In genomic region chr11:110649575-110650210, GRCm38 (mm10) we compare ENCODE assay signal across 21 mouse cellular contexts.
DNase-seq lines count a peak whose midpoint lies in the region; ATAC-seq lines count a peak whose summit lies in the region.
"Had no signal": no experiment of that assay in that cellular context is flagged by ENCODE, and none has a peak within 500 bp of the region (broad histone marks: within the 10 kb centered on the region; RNA-seq: fewer than 3 reads in every experiment).

No protein-coding gene starts in this region.

- H3K4me3 ChIP-seq in forebrain, embryonic 14.5 days (ENCODE audit: low read depth, low read length): no peak overlapping the region
- H3K4me3 ChIP-seq in forebrain, embryonic 16.5 days (replicated peaks; ENCODE audit: low read length): no peak overlapping the region
- no peak overlapping the region for H3K4me3 ChIP-seq in embryonic facial prominence, embryonic 12.5 days
- H3K4me3 ChIP-seq in limb, embryonic 11.5 days (ENCODE audit: low read depth, low read length): no peak overlapping the region
- H3K4me3 ChIP-seq: heart, embryonic 13.5 days; hindbrain, embryonic 15.5 days; liver, embryonic 13.5 days; myocyte; stomach, embryonic 15.5 days had no signal

- 16% methylated on average over 7 of the region's 7 CpGs for WGBS in forebrain, embryonic 14.5 days
- WGBS in forebrain, embryonic 16.5 days: 18% methylated on average over 7 of the region's 7 CpGs
- WGBS in embryonic facial prominence, embryonic 12.5 days: 31% methylated on average over 7 of the region's 7 CpGs
- WGBS in limb, embryonic 11.5 days: 16% methylated on average over 7 of the region's 7 CpGs

- H3K9me3 ChIP-seq in forebrain, embryonic 14.5 days (replicated peaks; ENCODE audit: control insufficient read depth, low read length): no peaks in the 10 kb centered on the region
- no peaks in the 10 kb centered on the region for H3K9me3 ChIP-seq in forebrain, embryonic 16.5 days (ENCODE audit: control insufficient read depth, low read length)
- H3K9me3 ChIP-seq in embryonic facial prominence, embryonic 12.5 days: no peaks in the 10 kb centered on the region
- no peaks in the 10 kb centered on the region for H3K9me3 ChIP-seq in limb, embryonic 11.5 days (ENCODE audit: control insufficient read depth, low read length)
- H3K9me3 ChIP-seq: heart, embryonic 13.5 days; hindbrain, embryonic 15.5 days; liver, embryonic 13.5 days; stomach, embryonic 15.5 days had no signal

- peak; percentile 27 for DNase-seq in forebrain, embryonic 14.5 days (ENCODE audit: low spot score)
- peak; percentile 4 to 18 for DNase-seq in kidney, postnatal 4 days
- DNase-seq in kidney, adult 11 months: no peak
- peak; percentile 55 for DNase-seq in limb, embryonic 11.5 days (ENCODE audit: low spot score)
- no peak for DNase-seq in cerebellum, postnatal 25 days
- no peak for DNase-seq in right cerebral cortex, postnatal 14 days
- DNase-seq: adrenal gland, postnatal 36 days; cerebellum, adult 2 months; heart, postnatal 36 days; liver, embryonic 13.5 days; lung, embryonic 14.5 days; lung, postnatal 4 days; right cerebral cortex, postnatal 25 days; thymus, adult 2 months had no signal

- H3K36me3 ChIP-seq in forebrain, embryonic 14.5 days (ENCODE audit: control insufficient read depth, insufficient read depth, low read length): no peaks in the 10 kb centered on the region
- no peaks in the 10 kb centered on the region for H3K36me3 ChIP-seq in forebrain, embryonic 16.5 days (ENCODE audit: control insufficient read depth, insufficient read depth)
- H3K36me3 ChIP-seq in embryonic facial prominence, embryonic 12.5 days: no peaks in the 10 kb centered on the region
- no peaks in the 10 kb centered on the region for H3K36me3 ChIP-seq in limb, embryonic 11.5 days (ENCODE audit: control insufficient read depth, insufficient read depth, low read length)
- H3K36me3 ChIP-seq: heart, embryonic 13.5 days; hindbrain, embryonic 15.5 days; liver, embryonic 13.5 days; stomach, embryonic 15.5 days had no signal

- ATAC-seq in forebrain, embryonic 14.5 days: 0 out of 2 replicates have a peak, but pooled peaks have one; percentile 34
- ATAC-seq in forebrain, embryonic 16.5 days: no peak
- peak; percentile 75; the same call in 1 of the 2 replicates for ATAC-seq in embryonic facial prominence, embryonic 12.5 days (ENCODE audit: insufficient number of reproducible peaks, insufficient read depth, low FRiP score, low TSS enrichment)
- ATAC-seq in limb, embryonic 11.5 days (ENCODE audit: insufficient number of reproducible peaks, low FRiP score, low TSS enrichment, low read depth): peak; percentile 89
- ATAC-seq: intestine, postnatal 0 days had no signal

- H3K4me2 ChIP-seq in forebrain, embryonic 14.5 days (ENCODE audit: low read length): no peak overlapping the region
- no peak overlapping the region for H3K4me2 ChIP-seq in forebrain, embryonic 16.5 days (ENCODE audit: low read length)
- H3K4me2 ChIP-seq in embryonic facial prominence, embryonic 12.5 days (replicated peaks): no peak overlapping the region
- no peak overlapping the region for H3K4me2 ChIP-seq in limb, embryonic 11.5 days (ENCODE audit: low read depth, severe bottlenecking)
- H3K4me2 ChIP-seq: heart, embryonic 13.5 days; hindbrain, embryonic 15.5 days; liver, embryonic 13.5 days; lung, embryonic 14.5 days; stomach, embryonic 15.5 days had no signal

- H3K27ac ChIP-seq in forebrain, embryonic 14.5 days (ENCODE audit: low read depth, low read length): no peak overlapping the region
- no peak overlapping the region for H3K27ac ChIP-seq in forebrain, embryonic 16.5 days (ENCODE audit: low read length)
- H3K27ac ChIP-seq in embryonic facial prominence, embryonic 12.5 days: no peak overlapping the region
- H3K27ac ChIP-seq in limb, embryonic 11.5 days (replicated peaks; ENCODE audit: low read depth, low read length): 0 out of 2 replicates have a peak overlapping the region, but pooled peaks have one; percentile 42
- H3K27ac ChIP-seq: heart, embryonic 13.5 days; hindbrain, embryonic 15.5 days; liver, embryonic 13.5 days; stomach, embryonic 15.5 days had no signal

- H3K9ac ChIP-seq in forebrain, embryonic 14.5 days (ENCODE audit: low read length): no peak overlapping the region
- H3K9ac ChIP-seq in forebrain, embryonic 16.5 days (replicated peaks; ENCODE audit: low read depth, low read length): no peak overlapping the region
- H3K9ac ChIP-seq in embryonic facial prominence, embryonic 12.5 days: no peak overlapping the region
- H3K9ac ChIP-seq in limb, embryonic 11.5 days (ENCODE audit: low read length): no peak overlapping the region
- H3K9ac ChIP-seq: heart, embryonic 13.5 days; hindbrain, embryonic 15.5 days; liver, embryonic 13.5 days; lung, embryonic 14.5 days; stomach, embryonic 15.5 days had no signal

- no peaks in the 10 kb centered on the region for H3K4me1 ChIP-seq in forebrain, embryonic 14.5 days (ENCODE audit: control insufficient read depth, insufficient read depth, low read length)
- no peaks in the 10 kb centered on the region for H3K4me1 ChIP-seq in forebrain, embryonic 16.5 days (replicated peaks; ENCODE audit: control insufficient read depth, insufficient read depth, low read length)
- peaks cover 12% of the 10 kb centered on the region for H3K4me1 ChIP-seq in embryonic facial prominence, embryonic 12.5 days
- peaks cover 13% of the 10 kb centered on the region for H3K4me1 ChIP-seq in limb, embryonic 11.5 days (ENCODE audit: control insufficient read depth, insufficient read depth, low read length)
- H3K4me1 ChIP-seq: liver, embryonic 13.5 days; stomach, embryonic 15.5 days had no signal

- H3K27me3 ChIP-seq in forebrain, embryonic 14.5 days (replicated peaks; ENCODE audit: control insufficient read depth, insufficient read depth, low read length): no peaks in the 10 kb centered on the region
- no peaks in the 10 kb centered on the region for H3K27me3 ChIP-seq in forebrain, embryonic 16.5 days (replicated peaks; ENCODE audit: control insufficient read depth, insufficient read depth, low read length)
- H3K27me3 ChIP-seq in embryonic facial prominence, embryonic 12.5 days: no peaks in the 10 kb centered on the region
- H3K27me3 ChIP-seq in limb, embryonic 11.5 days (ENCODE audit: control insufficient read depth, insufficient read depth, low read length): no peaks in the 10 kb centered on the region
- H3K27me3 ChIP-seq: heart, embryonic 13.5 days; hindbrain, embryonic 15.5 days; liver, embryonic 13.5 days; stomach, embryonic 15.5 days had no signal

Comparison
In these comparisons a context has a peak if more than half of its experiments do, and no peak if none do; other contexts are left out.
1. DNase-seq: peak in forebrain, embryonic 14.5 days (single experiment), kidney, postnatal 4 days (2 of 2) and limb, embryonic 11.5 days (single experiment); none in kidney, adult 11 months (single experiment), cerebellum, postnatal 25 days (0 of 2) and right cerebral cortex, postnatal 14 days (single experiment).